Mouse (Mus musculus) erythroblast, embryonic 14.5 days (primary cell): Measurements from ENCODE around the gene Itgb2.

Experiments
- GATA1 ChIP-seq: IDR thresholded peaks from 2 replicates; pipeline ENCODE4 v1.6.1; 2012; ENCODE audit warnings: low read length, inconsistent platforms, mixed read lengths
- TAL1 ChIP-seq: IDR thresholded peaks from 3 replicates; pipeline ENCODE4 v1.6.1; 2012; ENCODE audit warnings: low read length, inconsistent platforms, mixed read lengths

DNA sequence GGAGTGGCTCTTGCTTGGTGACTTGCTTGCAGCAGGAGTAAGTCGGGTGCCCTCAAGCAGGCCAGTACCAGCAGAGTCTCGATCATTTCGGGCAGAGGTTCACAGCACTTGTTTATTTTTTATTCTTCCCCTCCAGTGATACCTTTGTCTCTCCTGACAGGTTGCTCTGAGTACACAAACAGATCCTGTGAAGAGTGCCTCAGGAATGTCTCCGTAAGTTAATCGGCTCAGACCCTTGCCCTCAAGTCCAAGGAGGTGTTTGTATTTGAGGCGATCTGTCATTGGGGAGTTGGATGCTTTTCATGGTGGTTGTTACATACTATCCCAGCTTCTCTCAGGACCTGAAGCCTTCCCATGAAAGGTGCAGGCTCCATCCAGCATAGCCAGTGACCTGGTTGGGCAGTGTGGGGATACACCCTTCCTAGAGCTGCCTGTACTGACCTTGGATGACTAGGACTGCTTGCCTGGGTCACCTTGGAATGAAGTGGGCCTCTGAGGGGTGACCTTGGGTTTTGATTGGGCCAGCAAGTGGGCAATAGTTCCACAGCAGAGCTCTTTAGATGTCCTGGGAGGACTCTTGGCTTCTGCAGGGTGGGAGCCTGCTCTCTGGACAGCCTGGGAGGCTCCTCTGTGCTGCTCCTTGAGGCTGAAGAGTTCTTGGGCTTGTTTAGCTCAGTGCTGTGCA is 57.2 kb downstream of the Itgb2 start:
- no peak for TF ChIP-seq GATA1
- TF ChIP-seq TAL1: no peak
